Mouse (Mus musculus): Measurements from ENCODE around the gene Kyat1. TPM values are rescaled to one million over a fixed set of nuclear protein-coding genes. Genes with fewer than 3 reads are reported as not detected.
"Not testable (repeated sequence)": the region's sequence is repeated elsewhere in the genome, so short reads cannot be mapped to it uniquely, and the experiment has no call there.

The Kyat1 gene
- polyA plus RNA-seq, 1 experiment from 2014 or later, result 11.3 TPM

GRCm38 (mm10) chr2:30164340-30164932 lies 41.2 kb downstream of the Kyat1 start:
- no peak overlapping the region for H3K9ac ChIP-seq
- ATAC-seq, result no peak
- no peak overlapping the region for H3K27ac ChIP-seq
- H3K4me1 ChIP-seq, result no peaks in the 10 kb centered on the region
- no peak overlapping the region for H3K4me2 ChIP-seq
- H3K27me3 ChIP-seq (replicated peaks), result no peaks in the 10 kb centered on the region
- 49% methylated on average over 9 of the region's 9 CpGs for whole genome bisulfite sequencing (ENCODE audit: insufficient replicate concordance)
- peaks cover 26% of the 10 kb centered on the region for H3K9me3 ChIP-seq (replicated peaks)
- no peaks in the 10 kb centered on the region for H3K36me3 ChIP-seq
- H3K4me3 ChIP-seq, result no peak overlapping the region

- ATAC-seq, result no peak
- Histone ChIP-seq H3K9me3 (replicated peaks) (peaks cover 19% of the 10 kb centered on the region), H3K4me1 (no peaks in the 10 kb centered on the region), H3K9ac (no peak overlapping the region), H3K27ac (no peak overlapping the region), H3K4me2 (no peak overlapping the region), H3K27me3 (replicated peaks) (no peaks in the 10 kb centered on the region), H3K4me3 (no peak overlapping the region), H3K36me3 (no peaks in the 10 kb centered on the region)
Measured at GRCm38 (mm10) chr2:30161809-30162208, 43.8 kb downstream of the Kyat1 start.

GRCm38 (mm10) chr2:30159871-30160270 lies 45.8 kb downstream of the Kyat1 start:
- not testable (repeated sequence) for H3K4me2 ChIP-seq; H3K4me1 ChIP-seq; H3K9ac ChIP-seq; H3K36me3 ChIP-seq; H3K27me3 ChIP-seq (replicated peaks); ATAC-seq; H3K27ac ChIP-seq; H3K9me3 ChIP-seq (replicated peaks); H3K4me3 ChIP-seq
- 71% methylated on average over 9 of the region's 10 CpGs for WGBS (ENCODE audit: insufficient replicate concordance)

- WGBS (ENCODE audit: insufficient replicate concordance), result 85% methylated on average over 8 of the region's 8 CpGs
- Histone ChIP-seq H3K36me3 (peaks cover 38% of the 10 kb centered on the region), H3K4me1 (no peaks in the 10 kb centered on the region), H3K4me3 (no peak overlapping the region), H3K27me3 (replicated peaks) (no peaks in the 10 kb centered on the region), H3K9me3 (replicated peaks) (no peaks in the 10 kb centered on the region), H3K9ac (no peak overlapping the region), H3K4me2 (no peak overlapping the region), H3K27ac (no peak overlapping the region)
- no peak for ATAC-seq
Measured at GRCm38 (mm10) chr2:30152616-30153015, 53.0 kb downstream of the Kyat1 start.

GRCm38 (mm10) chr2:30151840-30152239 lies 53.8 kb downstream of the Kyat1 start:
- Histone ChIP-seq H3K4me2 (no peak overlapping the region), H3K9ac (no peak overlapping the region), H3K9me3 (replicated peaks) (no peaks in the 10 kb centered on the region), H3K36me3 (peaks cover 46% of the 10 kb centered on the region), H3K27me3 (replicated peaks) (no peaks in the 10 kb centered on the region), H3K4me1 (no peaks in the 10 kb centered on the region), H3K27ac (no peak overlapping the region), H3K4me3 (no peak overlapping the region)
- 80% methylated on average over 11 of the region's 11 CpGs for WGBS (ENCODE audit: insufficient replicate concordance)
- no peak for ATAC-seq

- Histone ChIP-seq H3K27ac (no peak overlapping the region), H3K9ac (no peak overlapping the region), H3K36me3 (peaks cover 85% of the 10 kb centered on the region), H3K4me1 (no peaks in the 10 kb centered on the region), H3K9me3 (replicated peaks) (no peaks in the 10 kb centered on the region), H3K4me3 (no peak overlapping the region), H3K4me2 (no peak overlapping the region), H3K27me3 (replicated peaks) (no peaks in the 10 kb centered on the region)
- 86% methylated on average over 4 of the region's 4 CpGs for WGBS (ENCODE audit: insufficient replicate concordance)
- no peak for ATAC-seq
Measured at GRCm38 (mm10) chr2:30147466-30147865, 58.2 kb downstream of the Kyat1 start.

GRCm38 (mm10) chr2:30144436-30144835 lies 61.2 kb downstream of the Kyat1 start:
- H3K4me3 ChIP-seq, result no peak overlapping the region
- no peak overlapping the region for H3K4me2 ChIP-seq
- H3K9me3 ChIP-seq (replicated peaks), result no peaks in the 10 kb centered on the region
- H3K4me1 ChIP-seq, result no peaks in the 10 kb centered on the region
- 85% methylated on average over 4 of the region's 4 CpGs for WGBS (ENCODE audit: insufficient replicate concordance)
- no peak overlapping the region for H3K9ac ChIP-seq
- H3K36me3 ChIP-seq, result peaks cover 87% of the 10 kb centered on the region
- no peaks in the 10 kb centered on the region for H3K27me3 ChIP-seq (replicated peaks)
- H3K27ac ChIP-seq, result no peak overlapping the region
- ATAC-seq, result no peak

GRCm38 (mm10) chr2:30140021-30140420 lies 65.6 kb downstream of the Kyat1 start:
- not testable (repeated sequence) for H3K4me3 ChIP-seq; H3K27me3 ChIP-seq (replicated peaks); H3K9ac ChIP-seq; H3K27ac ChIP-seq; H3K9me3 ChIP-seq (replicated peaks); H3K4me2 ChIP-seq; ATAC-seq
- Histone ChIP-seq H3K36me3 (peaks cover 88% of the 10 kb centered on the region), H3K4me1 (peaks cover 24% of the 10 kb centered on the region)
- WGBS (ENCODE audit: insufficient replicate concordance), result 79% methylated on average over 4 of the region's 4 CpGs

- no peaks in the 10 kb centered on the region for H3K27me3 ChIP-seq (replicated peaks)
- H3K9ac ChIP-seq, result no peak overlapping the region
- H3K9me3 ChIP-seq (replicated peaks), result no peaks in the 10 kb centered on the region
- H3K36me3 ChIP-seq, result peaks cover 52% of the 10 kb centered on the region
- H3K4me2 ChIP-seq, result peak overlapping the region; percentile 34; the same call in 1 of the 2 replicates
- no peak for ATAC-seq
- 50% methylated on average over 10 of the region's 10 CpGs for WGBS (ENCODE audit: insufficient replicate concordance)
- H3K4me3 ChIP-seq, result no peak overlapping the region
- peaks cover 48% of the 10 kb centered on the region for H3K4me1 ChIP-seq
- H3K27ac ChIP-seq, result 0 out of 2 replicates have a peak overlapping the region, but pooled peaks have one; percentile 26
Measured at GRCm38 (mm10) chr2:30136458-30136857, 69.2 kb downstream of the Kyat1 start.

Other genes starting within 250 kb of the Kyat1 start
- gene Sptan1, start 240.3 kb downstream of the Kyat1 start, polyA plus RNA-seq (2016; fragmentation: Nextera tagmentation; extraction: Ambion mirVana), result 18.8 and 19.0 TPM in 2 replicates
- 13.2 and 15.4 TPM in 2 replicates for gene Wdr34, start 157.0 kb downstream of the Kyat1 start, polyA plus RNA-seq (2016; fragmentation: Nextera tagmentation; extraction: Ambion mirVana)
- 409 and 423 TPM in 2 replicates for gene Set, start 148.5 kb downstream of the Kyat1 start, polyA plus RNA-seq (2016; fragmentation: Nextera tagmentation; extraction: Ambion mirVana)
- gene Pkn3, start 128.2 kb downstream of the Kyat1 start, polyA plus RNA-seq (2016; fragmentation: Nextera tagmentation; extraction: Ambion mirVana), result 4.6 and 5.1 TPM in 2 replicates
- 29.7 and 31.0 TPM in 2 replicates for gene Zdhhc12, start 112.2 kb downstream of the Kyat1 start, polyA plus RNA-seq (2016; fragmentation: Nextera tagmentation; extraction: Ambion mirVana)
- 4.3 and 4.4 TPM in 2 replicates for gene Zer1, start 81.3 kb downstream of the Kyat1 start, polyA plus RNA-seq (2016; fragmentation: Nextera tagmentation; extraction: Ambion mirVana)
- 2.9 and 3.3 TPM in 2 replicates for gene Tbc1d13, start 72.1 kb downstream of the Kyat1 start, polyA plus RNA-seq (2016; fragmentation: Nextera tagmentation; extraction: Ambion mirVana)
- 23.0 and 23.3 TPM in 2 replicates for gene Endog, start 34.4 kb downstream of the Kyat1 start, polyA plus RNA-seq (2016; fragmentation: Nextera tagmentation; extraction: Ambion mirVana)
- 54.4 and 55.1 TPM in 2 replicates for gene Spout1, start 27.4 kb downstream of the Kyat1 start, polyA plus RNA-seq (2016; fragmentation: Nextera tagmentation; extraction: Ambion mirVana)
- 12.8 and 13.9 TPM in 2 replicates for gene Lrrc8a, start 31.9 kb upstream of the Kyat1 start, polyA plus RNA-seq (2016; fragmentation: Nextera tagmentation; extraction: Ambion mirVana)
- 0.11 and 0.12 TPM in 2 replicates for gene Gm28035, start 34.7 kb upstream of the Kyat1 start, polyA plus RNA-seq (2016; fragmentation: Nextera tagmentation; extraction: Ambion mirVana)
- gene Phyhd1, start 60.4 kb upstream of the Kyat1 start, polyA plus RNA-seq (2016; fragmentation: Nextera tagmentation; extraction: Ambion mirVana), result 6.9 and 7.4 TPM in 2 replicates
- gene Gm28038, start 75.2 kb upstream of the Kyat1 start, polyA plus RNA-seq (2016; fragmentation: Nextera tagmentation; extraction: Ambion mirVana), result not detected in 2 replicates
- 15.5 and 17.5 TPM in 2 replicates for gene Dolk, start 80.5 kb upstream of the Kyat1 start, polyA plus RNA-seq (2016; fragmentation: Nextera tagmentation; extraction: Ambion mirVana)
- gene Nup188, start 80.5 kb upstream of the Kyat1 start, polyA plus RNA-seq (2016; fragmentation: Nextera tagmentation; extraction: Ambion mirVana), result 23.9 and 25.8 TPM in 2 replicates
- 30.3 and 33.7 TPM in 2 replicates for gene Sh3glb2, start 153.5 kb upstream of the Kyat1 start, polyA plus RNA-seq (2016; fragmentation: Nextera tagmentation; extraction: Ambion mirVana)
- 12.7 and 13.6 TPM in 2 replicates for gene Miga2, start 158.4 kb upstream of the Kyat1 start, polyA plus RNA-seq (2016; fragmentation: Nextera tagmentation; extraction: Ambion mirVana)
- 23.5 and 24.3 TPM in 2 replicates for gene Dolpp1, start 186.4 kb upstream of the Kyat1 start, polyA plus RNA-seq (2016; fragmentation: Nextera tagmentation; extraction: Ambion mirVana)
- gene Crat, start 210.0 kb upstream of the Kyat1 start, polyA plus RNA-seq (2016; fragmentation: Nextera tagmentation; extraction: Ambion mirVana), result 26.0 and 28.6 TPM in 2 replicates
- gene Ptpa, start 210.2 kb upstream of the Kyat1 start, polyA plus RNA-seq (2016; fragmentation: Nextera tagmentation; extraction: Ambion mirVana), result 168 and 173 TPM in 2 replicates